Mouse (Mus musculus) splenic B cell, adult 2 months (primary cell): ENCODE results near the gene Olfm2.
A peak's percentile ranks its signal among the peaks of the same experiment; 100 is the strongest.

Experiments
- DNase-seq: peaks from one replicate; pipeline ENCODE4 v3.0.0-alpha.2; 2011; ENCODE audit warnings: low read depth, low spot score
- H3K27me3 ChIP-seq: 2 replicates; pipeline ENCODE4 v1.6.1; 2012; ENCODE audit warnings: mild to moderate bottlenecking, low read length, moderate library complexity, mixed read lengths; ENCODE audit not compliant: control insufficient read depth, poor library complexity, insufficient read depth, severe bottlenecking
- H3K36me3 ChIP-seq: 2 replicates; pipeline ENCODE4 v1.6.1; 2012; ENCODE audit warnings: mild to moderate bottlenecking, low read length, moderate library complexity, mixed read lengths; ENCODE audit not compliant: control insufficient read depth, poor library complexity, insufficient read depth, severe bottlenecking

The Olfm2 gene

DNA sequence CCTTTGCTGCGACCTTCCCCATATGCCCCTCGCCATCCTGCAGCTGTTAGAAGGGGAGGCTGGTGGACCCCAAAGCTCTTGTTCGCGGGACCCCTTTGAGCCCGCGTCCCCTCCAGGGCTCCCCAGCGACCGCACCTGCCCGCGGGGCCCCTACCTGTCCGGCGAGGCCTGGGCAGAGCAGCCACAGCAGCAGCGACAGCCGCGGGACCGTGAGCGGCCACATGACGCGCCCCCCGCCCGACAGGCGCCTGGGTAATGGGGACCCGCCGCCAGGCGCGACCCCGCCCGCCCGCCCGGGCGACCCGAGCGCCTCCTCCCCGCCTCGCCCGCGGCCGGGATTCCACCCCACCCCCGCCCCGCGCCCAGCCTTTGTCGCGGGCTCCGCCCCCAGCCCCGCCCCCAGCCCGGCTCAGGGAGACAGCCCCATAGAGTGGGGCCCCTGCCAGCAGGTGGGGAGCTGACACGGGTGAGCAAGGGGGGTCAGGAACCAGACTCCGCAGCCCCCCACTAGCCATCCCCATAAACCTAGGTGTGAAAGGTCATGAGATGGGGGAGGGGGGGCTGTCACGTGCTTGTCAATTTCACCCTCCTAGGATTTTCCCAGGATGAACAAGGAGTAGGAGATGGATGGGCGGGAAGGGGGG, at the start of gene Olfm2:
Olfm2 (minus strand) TSS at position 333 of the 644 bp plus-strand sequence.
- no peaks in the 10 kb centered on the region; the same call in 1 of the 2 replicates for H3K27me3 ChIP-seq
- no peak for DNase-seq

DNA sequence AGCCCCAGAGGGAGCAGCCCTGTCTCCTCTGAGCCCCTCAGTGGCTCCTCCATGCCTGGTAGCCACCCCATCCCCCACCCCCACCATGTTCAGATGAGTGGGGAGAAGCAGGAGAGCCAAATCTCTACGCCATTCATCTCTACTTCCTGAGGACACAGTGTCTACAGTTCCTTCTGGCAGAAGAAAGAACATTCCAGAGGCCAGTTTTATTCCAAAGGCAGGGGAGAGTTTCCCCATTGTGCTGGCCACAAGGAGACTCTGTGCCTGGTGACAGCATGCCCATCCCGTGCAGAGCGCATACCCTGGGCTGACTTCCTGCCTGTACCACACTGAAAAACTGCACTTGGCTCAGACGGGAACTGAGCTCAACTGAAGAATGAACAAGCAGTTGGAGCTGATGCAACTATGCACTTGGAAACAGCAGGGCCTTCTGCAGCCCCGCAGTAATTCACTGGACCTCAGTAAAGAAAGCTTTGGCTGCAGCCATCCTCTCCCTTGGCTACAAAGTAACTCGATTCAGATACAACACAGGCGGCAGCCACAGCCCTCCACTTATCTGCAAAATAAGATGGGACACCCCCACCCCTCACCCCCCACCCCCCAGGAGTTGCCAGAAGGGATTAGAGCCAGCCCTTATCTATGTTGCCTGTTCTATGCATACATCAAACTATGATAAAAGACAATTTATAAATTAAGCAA, 48.1 kb upstream of the Olfm2 start:
- no peak for DNase-seq
- no peaks in the 10 kb centered on the region for H3K36me3 ChIP-seq
- H3K27me3 ChIP-seq, result no peaks in the 10 kb centered on the region

More for the DNA sequence above, at the start of gene Olfm2:
- no peaks in the 10 kb centered on the region for H3K36me3 ChIP-seq

DNA sequence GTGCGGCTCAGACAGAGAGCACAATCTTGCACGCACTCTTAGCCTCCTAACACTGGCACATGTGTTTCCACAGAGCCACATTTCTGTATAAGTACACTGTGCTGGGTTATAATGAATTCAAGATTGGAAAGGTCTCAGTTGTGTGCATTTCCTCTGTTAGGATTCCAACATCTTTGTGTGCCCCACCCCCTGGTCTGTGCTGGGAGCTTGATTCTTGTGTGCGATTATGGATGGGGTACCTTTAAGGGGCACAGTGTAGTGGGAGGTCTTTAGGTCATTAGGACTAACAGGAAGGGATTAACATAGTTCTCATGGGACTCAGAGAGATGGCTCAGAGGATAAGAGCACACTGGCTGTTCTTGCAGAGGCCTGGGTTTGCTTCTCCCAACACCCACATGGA, 44.2 kb upstream of the Olfm2 start:
- H3K27me3 ChIP-seq, result no peaks in the 10 kb centered on the region
- DNase-seq, result no peak
- H3K36me3 ChIP-seq, result no peaks in the 10 kb centered on the region

DNA sequence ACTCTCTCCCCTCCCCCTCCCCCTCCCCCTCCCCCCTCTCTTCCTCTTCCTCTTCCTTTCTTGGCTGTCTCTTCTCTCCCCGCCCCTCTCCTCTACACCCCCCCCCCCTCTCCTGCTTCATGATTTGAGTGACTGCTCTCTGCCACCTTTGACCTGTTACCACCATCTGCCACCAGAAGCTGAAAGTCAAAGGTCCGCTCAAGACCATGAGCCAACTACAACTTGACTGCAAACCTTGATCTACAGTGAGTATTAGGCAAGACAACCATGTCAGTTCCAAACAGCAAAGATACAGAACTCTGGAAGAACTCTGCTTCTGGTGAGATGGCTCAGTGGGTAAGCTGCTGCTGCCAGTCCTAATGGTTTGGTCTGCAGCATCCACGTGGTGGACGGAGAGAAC, 43.5 kb upstream of the Olfm2 start:
- Histone ChIP-seq H3K27me3 (no peaks in the 10 kb centered on the region), H3K36me3 (no peaks in the 10 kb centered on the region)
- no peak for DNase-seq

DNA sequence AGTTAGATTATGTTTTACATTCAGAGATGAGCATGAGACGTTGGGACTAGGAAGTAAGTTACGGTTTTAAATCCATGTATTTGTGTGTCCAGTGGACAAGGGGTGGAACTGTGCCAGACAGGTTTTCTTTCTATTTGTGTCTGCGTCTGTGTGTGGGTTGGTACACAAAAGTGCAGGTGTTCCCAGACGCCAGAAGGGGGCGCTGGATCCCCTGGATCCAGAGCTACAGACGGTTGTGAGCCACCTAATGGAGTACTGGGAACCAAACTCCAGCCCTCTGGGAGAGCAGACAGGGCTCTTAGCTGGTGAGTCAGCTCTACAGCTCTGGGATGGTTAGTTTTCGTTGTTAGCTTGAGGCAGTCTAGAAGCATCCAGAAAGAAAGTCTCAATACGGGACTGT, 41.8 kb upstream of the Olfm2 start:
- no peaks in the 10 kb centered on the region for H3K36me3 ChIP-seq
- DNase-seq, result no peak
- H3K27me3 ChIP-seq, result no peaks in the 10 kb centered on the region

DNA sequence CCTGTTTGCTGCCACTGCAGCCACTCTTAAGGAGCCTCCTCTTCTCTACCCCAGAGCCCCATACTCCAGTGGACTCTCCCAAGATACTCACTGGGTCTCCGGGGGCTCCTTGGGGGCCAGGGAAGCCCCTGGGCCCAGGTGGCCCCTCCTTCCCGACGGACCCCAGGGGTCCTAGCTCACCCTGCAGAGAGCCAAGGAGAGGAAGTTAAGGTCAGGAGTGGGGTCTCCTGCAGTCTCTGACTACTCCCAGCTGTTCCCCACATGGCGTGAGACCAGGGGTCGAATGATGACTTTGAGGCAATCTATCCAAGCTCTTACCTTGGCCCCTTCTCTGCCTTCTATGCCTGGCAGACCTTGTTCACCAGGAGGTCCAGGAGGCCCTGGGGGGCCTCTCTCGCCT, 38.9 kb upstream of the Olfm2 start:
- H3K27me3 ChIP-seq, result no peaks in the 10 kb centered on the region
- no peak for DNase-seq
- no peaks in the 10 kb centered on the region for H3K36me3 ChIP-seq

DNA sequence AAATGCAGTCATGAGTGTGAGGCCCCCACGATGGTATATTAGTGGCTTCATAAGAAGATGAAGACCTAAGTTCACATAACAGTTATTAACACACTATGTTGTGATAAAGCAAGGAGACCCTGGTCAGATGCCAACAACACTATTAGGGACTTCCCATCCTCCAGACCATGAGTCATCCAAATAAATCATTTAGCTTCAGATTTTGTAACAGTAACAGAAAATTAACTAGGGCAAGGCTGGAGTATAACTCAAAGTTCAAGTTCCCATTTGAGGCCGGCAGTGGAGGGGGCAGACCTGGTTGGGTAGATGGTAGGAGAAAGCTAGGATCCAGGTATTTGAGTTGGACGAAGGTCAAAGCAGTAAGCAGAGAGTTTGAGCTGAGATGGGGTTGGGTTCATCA, 35.1 kb upstream of the Olfm2 start:
- DNase-seq, result no peak

DNA sequence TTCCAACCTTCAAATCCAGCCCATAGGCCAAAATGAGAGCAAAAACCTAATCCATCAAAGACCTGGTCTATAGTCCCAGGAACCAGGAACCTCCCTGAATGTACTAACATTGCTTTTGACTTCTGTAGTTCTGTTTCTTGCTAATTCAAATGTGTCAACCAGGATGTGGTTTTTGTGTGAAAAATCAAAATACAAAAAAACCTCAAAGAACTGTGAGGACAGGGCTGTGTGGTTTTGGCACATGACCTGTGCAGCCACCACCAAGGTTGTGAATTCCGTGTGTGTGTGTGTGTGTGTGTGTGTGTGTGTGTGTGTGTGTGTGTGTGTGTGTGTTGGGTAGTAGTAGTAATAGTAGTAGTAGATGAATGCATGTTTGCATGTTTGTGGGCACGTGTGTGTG, 19.1 kb upstream of the Olfm2 start:
- DNase-seq, result peak; percentile 28
- Histone ChIP-seq H3K36me3 (no peaks in the 10 kb centered on the region), H3K27me3 (no peaks in the 10 kb centered on the region; the same call in 1 of the 2 replicates)

More for the DNA sequence above, 35.1 kb upstream of the Olfm2 start:
- Histone ChIP-seq H3K36me3 (no peaks in the 10 kb centered on the region), H3K27me3 (no peaks in the 10 kb centered on the region)

DNA sequence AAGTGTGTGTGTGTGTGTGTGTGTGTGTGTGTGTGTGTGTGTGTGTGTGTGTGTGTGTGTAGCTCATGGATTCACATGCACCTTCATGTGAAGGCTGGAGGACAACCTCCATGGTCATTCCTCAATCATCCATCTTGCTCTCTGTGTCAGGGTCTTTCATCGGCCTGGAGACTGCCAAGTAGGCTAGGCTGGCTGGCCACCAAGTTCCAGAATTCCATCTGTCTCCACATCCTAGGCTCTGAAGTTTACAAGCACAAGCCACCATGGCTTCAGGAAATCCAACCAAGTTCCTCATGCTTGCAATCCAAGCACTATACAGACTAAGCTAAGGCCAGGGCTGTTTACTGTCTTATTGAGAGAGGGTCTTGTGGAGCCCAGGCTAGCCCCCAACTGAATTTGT, 16.9 kb upstream of the Olfm2 start:
- DNase-seq, result no peak
- Histone ChIP-seq H3K36me3 (no peaks in the 10 kb centered on the region), H3K27me3 (no peaks in the 10 kb centered on the region)

DNA sequence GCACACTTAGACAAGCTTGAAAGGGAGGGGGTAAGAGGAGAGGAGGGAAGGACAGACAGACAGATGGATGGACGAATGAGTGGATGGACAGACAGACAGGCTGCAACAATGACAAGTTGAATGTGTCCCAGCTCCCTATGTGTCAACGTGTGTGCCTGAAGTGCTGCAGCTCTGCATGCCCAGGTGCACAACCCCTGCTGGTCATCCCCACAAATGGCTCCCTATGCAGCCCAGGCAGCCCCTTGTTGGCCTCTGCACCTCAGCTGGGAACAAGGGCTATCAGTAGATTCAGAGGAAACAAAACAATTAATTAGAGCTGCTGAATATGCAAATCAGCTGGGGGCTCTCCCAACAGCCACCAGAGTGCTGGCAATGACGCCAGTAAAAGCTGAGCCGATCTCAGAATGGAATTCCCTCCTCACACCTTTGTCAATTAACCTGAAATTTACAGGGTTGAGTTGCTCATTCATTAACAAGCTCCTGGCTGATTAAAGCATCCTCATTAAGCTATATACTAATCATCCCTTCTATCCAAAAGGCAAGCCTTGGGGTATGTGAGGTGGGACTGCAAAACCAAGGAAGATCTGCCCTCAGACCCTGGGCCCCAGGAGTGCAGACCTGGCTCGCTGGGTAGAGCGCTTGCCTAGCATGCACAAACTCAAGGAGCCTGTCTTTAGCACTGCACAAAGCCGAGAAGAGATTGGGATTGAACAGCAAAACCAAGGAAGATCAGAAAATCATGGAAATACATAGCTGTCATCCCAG, 16.2 kb upstream of the Olfm2 start:
- Histone ChIP-seq H3K27me3 (no peaks in the 10 kb centered on the region), H3K36me3 (no peaks in the 10 kb centered on the region)
- no peak for DNase-seq

DNA sequence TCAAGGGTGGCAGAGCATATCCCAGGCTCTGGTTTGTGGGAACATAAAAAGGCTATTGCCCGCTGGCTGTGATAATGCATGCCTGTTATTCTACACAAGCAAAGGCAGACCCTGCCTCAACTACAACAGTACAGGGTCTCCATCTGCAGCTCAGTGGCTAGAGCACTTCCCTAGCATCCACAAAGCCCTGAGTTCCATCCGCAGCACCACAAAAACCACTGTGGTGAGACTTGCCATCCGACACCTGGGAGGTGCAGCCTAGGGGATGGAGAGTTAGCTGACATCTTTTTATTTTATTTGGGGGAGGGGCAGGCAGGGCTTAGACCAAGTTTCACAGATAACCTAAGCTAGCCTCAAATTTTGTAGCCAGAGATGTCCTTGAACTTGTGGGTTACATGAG, 15.2 kb upstream of the Olfm2 start:
- Histone ChIP-seq H3K36me3 (no peaks in the 10 kb centered on the region), H3K27me3 (no peaks in the 10 kb centered on the region)
- DNase-seq, result no peak

DNA sequence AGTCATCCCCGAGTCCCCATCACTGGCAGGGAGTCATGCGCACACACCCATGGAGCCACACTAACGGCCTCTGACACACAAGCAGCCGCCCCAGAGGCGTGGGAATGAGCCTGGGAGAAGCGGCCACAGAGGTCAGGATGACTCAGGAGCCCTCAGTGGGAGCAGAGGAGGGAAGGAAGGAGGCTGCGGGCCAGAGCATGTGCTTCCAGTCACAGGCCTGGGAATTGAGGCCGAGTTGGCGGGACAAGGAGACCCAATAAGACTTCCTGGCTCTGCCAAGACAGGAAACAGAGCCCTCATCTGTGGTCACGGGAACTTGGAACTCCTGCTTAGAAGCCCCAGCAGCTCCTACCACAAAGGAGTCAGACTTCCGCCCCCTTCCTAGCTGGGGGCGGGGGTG, 14.7 kb upstream of the Olfm2 start:
- Histone ChIP-seq H3K36me3 (no peaks in the 10 kb centered on the region), H3K27me3 (no peaks in the 10 kb centered on the region)
- no peak for DNase-seq

DNA sequence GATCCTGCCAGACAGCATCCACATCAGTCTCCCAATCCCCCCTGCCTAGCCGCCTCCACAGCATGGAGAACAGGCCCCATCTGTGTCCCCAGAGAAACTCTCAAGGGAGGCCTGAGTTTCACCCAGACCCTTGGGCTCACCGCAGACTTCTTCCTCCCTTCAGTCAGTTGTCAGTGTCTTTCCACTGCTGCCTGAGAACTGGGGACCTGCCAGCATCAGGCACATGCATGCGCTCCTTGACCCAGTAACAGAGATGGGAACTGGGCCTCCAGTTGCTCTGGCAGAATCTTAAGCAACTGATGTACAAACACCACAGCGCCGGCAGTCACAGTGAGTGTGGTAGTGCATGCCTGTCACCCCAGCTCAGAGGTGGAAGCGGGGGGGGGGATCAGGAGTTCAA, 12.7 kb upstream of the Olfm2 start:
- Histone ChIP-seq H3K36me3 (no peaks in the 10 kb centered on the region), H3K27me3 (no peaks in the 10 kb centered on the region)
- DNase-seq, result no peak

DNA sequence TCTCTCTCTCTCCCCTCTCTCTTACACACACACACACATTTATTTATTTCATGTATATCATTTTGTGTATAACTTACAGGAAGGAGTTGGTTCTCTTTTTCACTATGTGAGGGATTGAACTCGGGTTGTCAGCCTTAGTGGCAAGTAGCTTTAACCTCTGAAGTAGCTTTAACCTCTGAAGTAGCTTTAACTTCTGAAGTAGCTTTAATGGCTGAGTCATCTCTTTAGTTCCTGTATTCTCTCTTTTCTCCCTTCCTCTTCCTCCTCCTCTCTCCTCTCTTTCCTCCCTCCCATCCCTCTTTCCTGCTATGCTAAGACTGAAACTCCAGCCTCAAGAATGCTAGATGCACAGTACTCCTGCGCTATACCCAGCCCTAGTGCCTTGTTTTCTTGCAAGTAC, 12.1 kb upstream of the Olfm2 start:
- H3K36me3 ChIP-seq, result no peaks in the 10 kb centered on the region
- H3K27me3 ChIP-seq, result no peaks in the 10 kb centered on the region
- DNase-seq, result no peak
